Mouse (Mus musculus): ENCODE results near the gene Igsf21. TPM values are rescaled to one million over a fixed set of nuclear protein-coding genes. Genes with fewer than 3 reads are reported as not detected.

Gene Igsf21
- total RNA-seq (2023) = not detected

DNA sequence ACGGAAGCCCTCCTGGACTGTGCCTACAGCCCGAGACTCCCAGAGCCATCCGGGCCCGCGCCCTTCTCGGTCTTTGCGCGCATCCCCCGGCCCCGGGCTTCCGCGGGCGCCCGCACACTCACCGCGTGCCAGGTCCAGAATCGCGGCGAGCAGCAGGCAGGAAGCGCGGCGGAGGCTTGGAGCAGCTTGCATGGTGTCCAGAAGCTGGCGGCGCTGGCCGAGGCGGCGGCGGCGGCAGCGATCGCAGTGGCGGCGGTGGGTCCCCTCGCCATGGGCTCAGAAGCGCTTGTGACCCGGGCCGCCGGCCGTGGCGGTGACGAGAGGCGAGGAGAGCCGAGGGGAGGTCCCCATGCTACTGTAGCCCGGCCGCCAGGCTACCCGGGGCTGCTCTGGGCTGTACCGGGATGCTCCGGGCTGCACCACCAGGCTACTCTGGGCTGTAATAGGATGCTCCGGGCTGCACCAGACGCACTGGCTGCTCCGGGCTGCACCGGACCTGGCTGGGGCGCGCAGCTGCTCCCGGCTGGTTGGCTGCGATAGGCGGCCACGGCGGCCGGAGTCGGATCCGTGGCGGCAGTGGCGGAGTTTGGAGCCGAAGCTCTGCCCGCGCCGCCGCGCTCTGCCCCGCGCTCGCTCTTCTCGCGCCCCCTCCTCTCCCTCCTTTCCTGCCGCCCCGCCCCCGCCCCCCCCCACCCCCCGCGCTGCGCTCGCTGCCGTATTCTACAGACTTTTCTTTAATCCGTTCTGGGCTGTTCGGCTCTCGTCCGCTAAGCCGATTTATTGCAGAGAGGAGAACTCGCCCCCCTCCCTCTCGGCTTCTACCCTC lies at the start of gene Igsf21:
Gene Igsf21, minus strand, starts transcription at position 605 of the 826 bp plus-strand sequence.

